9 mouse cellular contexts compared by ENCODE assay signal in the genomic region with DNA sequence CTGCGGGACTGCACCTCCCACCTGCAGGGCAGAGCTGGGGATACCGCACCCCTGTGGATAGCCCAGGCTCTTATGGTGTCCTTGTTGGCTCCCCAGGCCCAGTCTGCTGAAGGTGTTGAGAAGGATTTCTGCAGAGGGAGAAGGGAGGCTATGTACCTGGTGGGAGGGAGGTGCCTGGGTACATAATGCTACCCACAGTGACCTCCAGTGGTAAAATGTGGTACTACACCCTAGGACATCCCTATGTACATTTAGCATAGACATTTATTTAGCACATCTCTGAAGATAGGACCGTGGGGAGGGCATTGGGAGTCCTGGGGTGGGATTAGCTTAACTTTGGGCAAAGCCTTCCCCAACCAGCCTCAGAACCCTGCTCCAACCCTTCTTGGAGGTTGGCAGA. TPM values are rescaled to one million over a fixed set of nuclear protein-coding genes. Genes with fewer than 3 reads are reported as not detected.
A peak's percentile ranks its signal among the peaks of the same experiment; 100 is the strongest.
DNase-seq lines count a peak whose midpoint lies in the region; ATAC-seq and TF ChIP-seq lines count a peak whose summit lies in the region.
"Had no signal": no experiment of that assay in that cellular context is flagged by ENCODE, and none has a peak within 500 bp of the region (broad histone marks: within the 10 kb centered on the region; RNA-seq: fewer than 3 reads in every experiment).

No protein-coding gene starts in this region.

- H3K27me3 ChIP-seq in heart, postnatal 0 days (ENCODE audit: control insufficient read depth, insufficient read depth, low read length) = no peaks in the 10 kb centered on the region
- H3K27me3 ChIP-seq: lung, embryonic 15.5 days had no signal

- WGBS in heart, postnatal 0 days = 52% methylated on average over 3 of the region's 3 CpGs
- WGBS in large intestine, adult 2 months = 61% methylated on average over 3 of the region's 3 CpGs

- H3K4me2 ChIP-seq in heart, postnatal 0 days (ENCODE audit: low read depth, low read length) = no peak overlapping the region
- H3K4me2 ChIP-seq: lung, embryonic 15.5 days had no signal

- H3K9me3 ChIP-seq in heart, postnatal 0 days (replicated peaks; ENCODE audit: control insufficient read depth, low read length) = no peaks in the 10 kb centered on the region
- H3K9me3 ChIP-seq: lung, embryonic 15.5 days had no signal

- no peak for TF ChIP-seq POLR2A in brain, embryonic 14.5 days (IDR thresholded peaks at IDR 0.05; ENCODE audit: borderline replicate concordance, extremely low read depth, insufficient read depth, insufficient read length, poor library complexity, severe bottlenecking)

- peak; percentile 93 for TF ChIP-seq CTCF in gastrocnemius, adult 2 months (IDR thresholded peaks at IDR 0.05)
- peak; percentile 74 for TF ChIP-seq CTCF in brain, embryonic 14.5 days (IDR thresholded peaks at IDR 0.05; ENCODE audit: borderline replicate concordance, extremely low read depth, insufficient read depth, insufficient read length)
- TF ChIP-seq CTCF in heart, postnatal 0 days (IDR thresholded peaks at IDR 0.05; ENCODE audit: low read depth) = peak; percentile 76

- no peak overlapping the region for H3K27ac ChIP-seq in gastrocnemius, adult 2 months
- H3K27ac ChIP-seq in heart, postnatal 0 days (ENCODE audit: low read depth) = no peak overlapping the region
- H3K27ac ChIP-seq: lung, embryonic 15.5 days had no signal

- intact Hi-C loops in gastrocnemius, adult 2 months (cut with DNase I) = loop anchor here (1.0 to 5.0 kb wide), 2 partner anchors 56 to 110 kb away; no protein-coding TSS in a partner anchor

- no peak overlapping the region for H3K9ac ChIP-seq in heart, postnatal 0 days (replicated peaks; ENCODE audit: low read depth, low read length)
- H3K9ac ChIP-seq: lung, embryonic 15.5 days had no signal

- 0 out of 2 replicates have a peak, but pooled peaks cover 5% of the 10 kb centered on the region for H3K36me3 ChIP-seq in heart, postnatal 0 days (replicated peaks; ENCODE audit: control insufficient read depth, insufficient read depth, low read length)
- H3K36me3 ChIP-seq: lung, embryonic 15.5 days had no signal

- ATAC-seq in heart, postnatal 0 days (ENCODE audit: insufficient read depth, low read depth) = peak; percentile 27; the same call in 1 of the 2 replicates

- TF ChIP-seq EP300 in heart, postnatal 0 days (IDR thresholded peaks at IDR 0.05; ENCODE audit: low read depth) = no peak

- DNase-seq in gastrocnemius, adult 2 months = no peak
- no peak for DNase-seq in gastrocnemius, postnatal 25 days
- peak; percentile 26 to 44 for DNase-seq in B cell, adult 2 months
- DNase-seq in brain, embryonic 14.5 days (ENCODE audit: low read depth) = peak; percentile 73
- peak; percentile 34 for DNase-seq in heart, postnatal 0 days (ENCODE audit: low spot score)
- DNase-seq in large intestine, adult 2 months (ENCODE audit: low read depth, low spot score) = peak; percentile 28
- DNase-seq in lung, postnatal 14 days = peak; percentile 76
- peak; percentile 68 for DNase-seq in testis, postnatal 10 days (ENCODE audit: low spot score)

- H3K4me1 ChIP-seq in heart, postnatal 0 days (ENCODE audit: control insufficient read depth, insufficient read depth) = no peaks in the 10 kb centered on the region

- H3K4me3 ChIP-seq in gastrocnemius, adult 2 months = no peak overlapping the region
- H3K4me3 ChIP-seq in heart, postnatal 0 days (ENCODE audit: low read depth, low read length) = no peak overlapping the region
- H3K4me3 ChIP-seq: lung, embryonic 15.5 days had no signal

RNA-seq across cellular contexts. Expression of a gene that starts 28.5 kb away (rescaled TPM):
- total RNA-seq in gastrocnemius, adult 2 months (2021) = under 1 TPM; 0.17 to 0.23 TPM
- under 1 TPM; 0.23 to 0.43 TPM for total RNA-seq in gastrocnemius, postnatal 25 days (2021)
- 0.67 and 1.2 TPM in 2 replicates for polyA plus RNA-seq in brain, embryonic 14.5 days (2012; rRNA removed)
- total RNA-seq in heart, postnatal 0 days (2014; rRNA removed; ENCODE audit: low replicate concordance) = 2.6 and 3.5 TPM in 2 replicates
- polyA plus RNA-seq in heart, postnatal 0 days (2015; fragmentation: Nextera tagmentation; extraction: Ambion mirVana) = 0.49 and 0.62 TPM in 2 replicates
- 96.6 and 129 TPM in 2 replicates for polyA plus RNA-seq in large intestine, adult 2 months (2012; rRNA removed)

Comparison
In these comparisons a context has a peak if more than half of its experiments do, and no peak if none do; other contexts are left out.
1. DNase-seq: peak in B cell, adult 2 months (2 of 2), brain, embryonic 14.5 days (single experiment), heart, postnatal 0 days (single experiment), large intestine, adult 2 months (single experiment), lung, postnatal 14 days (single experiment) and testis, postnatal 10 days (single experiment); none in gastrocnemius, adult 2 months (single experiment) and gastrocnemius, postnatal 25 days (single experiment).
2. Peak in every context shown above with its lines, with median percentiles within 50 percentile points of each other: CTCF ChIP-seq.